Mouse (Mus musculus) lung, adult 2 months (tissue): Measurements from ENCODE around the gene Tmem189.

ENCODE experiments used
- CTCF ChIP-seq: fragments of 200-500 bp; IDR thresholded peaks from 2 replicates; pipeline ENCODE4 v1.5.1; 2011; ENCODE audit warnings: mild to moderate bottlenecking, low read length, control low read depth; ENCODE audit not compliant: insufficient read depth
- POLR2A ChIP-seq: fragments of 200-500 bp; IDR thresholded peaks from 2 replicates; pipeline ENCODE4 v1.6.1; 2011; ENCODE audit warnings: low read depth, mild to moderate bottlenecking, control low read depth, low read length, borderline replicate concordance; ENCODE audit errors: extremely low read depth

GRCm38 (mm10) chr2:167691871-167692661 lies 2.4 kb upstream of the Tmem189 start:
- TF ChIP-seq POLR2A (peak; percentile 49; the same call in 1 of the 2 replicates), CTCF (no peak)
